Mouse (Mus musculus): ENCODE measurements around the gene Tbc1d5.

Tbc1d5 gene

GRCm38 (mm10) chr17:50874067-50874466, 305.1 kb downstream of the Tbc1d5 start:
- DNase-seq: no peak

GRCm38 (mm10) chr17:50872600-50872999, 306.6 kb downstream of the Tbc1d5 start:
- no peak for DNase-seq

GRCm38 (mm10) chr17:50867297-50867696, 311.9 kb downstream of the Tbc1d5 start:
- no peak for DNase-seq

- DNase-seq: no peak
Measured at GRCm38 (mm10) chr17:50864781-50865180, 314.4 kb downstream of the Tbc1d5 start.

- DNase-seq: no peak
Measured at GRCm38 (mm10) chr17:50853220-50853619, 325.9 kb downstream of the Tbc1d5 start.

GRCm38 (mm10) chr17:50851382-50851781, 327.8 kb downstream of the Tbc1d5 start:
- no peak for DNase-seq

GRCm38 (mm10) chr17:50814089-50814488, 365.1 kb downstream of the Tbc1d5 start:
- no peak for DNase-seq

GRCm38 (mm10) chr17:50813580-50813979, 365.6 kb downstream of the Tbc1d5 start:
- no peak for DNase-seq

- DNase-seq: no peak
Measured at GRCm38 (mm10) chr17:50805631-50806030, 373.5 kb downstream of the Tbc1d5 start.

GRCm38 (mm10) chr17:50803234-50803633, 375.9 kb downstream of the Tbc1d5 start:
- no peak for DNase-seq

GRCm38 (mm10) chr17:50802380-50802779, 376.8 kb downstream of the Tbc1d5 start:
- DNase-seq: no peak

GRCm38 (mm10) chr17:50795445-50796095, 383.6 kb downstream of the Tbc1d5 start:
- DNase-seq: peak; percentile 44

- DNase-seq: no peak
Measured at GRCm38 (mm10) chr17:50791671-50792070, 387.5 kb downstream of the Tbc1d5 start.

- DNase-seq: no peak
Measured at GRCm38 (mm10) chr17:50788835-50789234, 390.3 kb downstream of the Tbc1d5 start.

- no peak for DNase-seq
Measured at GRCm38 (mm10) chr17:50775247-50775646, 403.9 kb downstream of the Tbc1d5 start.

GRCm38 (mm10) chr17:50764387-50764786, 414.8 kb downstream of the Tbc1d5 start:
- no peak for DNase-seq

- peak; percentile 77 for DNase-seq
Measured at GRCm38 (mm10) chr17:50763407-50763806, 415.7 kb downstream of the Tbc1d5 start.

GRCm38 (mm10) chr17:50762231-50762630, 416.9 kb downstream of the Tbc1d5 start:
- no peak for DNase-seq

- DNase-seq: no peak
Measured at GRCm38 (mm10) chr17:50761082-50761481, 418.1 kb downstream of the Tbc1d5 start.

GRCm38 (mm10) chr17:50753356-50754138, 425.6 kb downstream of the Tbc1d5 start:
- no peak for DNase-seq

- no peak for DNase-seq
Measured at GRCm38 (mm10) chr17:50752753-50753152, 426.4 kb downstream of the Tbc1d5 start.

GRCm38 (mm10) chr17:50751911-50752310, 427.2 kb downstream of the Tbc1d5 start:
- no peak for DNase-seq

GRCm38 (mm10) chr17:50750874-50751273, 428.3 kb downstream of the Tbc1d5 start:
- DNase-seq: no peak

GRCm38 (mm10) chr17:50741386-50741785, 437.8 kb downstream of the Tbc1d5 start:
- no peak for DNase-seq

Data from right cerebral cortex, postnatal 25 days (tissue).